Mouse (Mus musculus) cerebellum, postnatal 25 days (tissue): Measurements from ENCODE around the gene Gsto2.

Source experiments
- DNase-seq, 2 experiments: peaks; one replicate each; pipeline ENCODE4 v3.0.0; 2021; ENCODE audit warnings: mixed read lengths in 2 of 2

Gsto2 gene

DNA sequence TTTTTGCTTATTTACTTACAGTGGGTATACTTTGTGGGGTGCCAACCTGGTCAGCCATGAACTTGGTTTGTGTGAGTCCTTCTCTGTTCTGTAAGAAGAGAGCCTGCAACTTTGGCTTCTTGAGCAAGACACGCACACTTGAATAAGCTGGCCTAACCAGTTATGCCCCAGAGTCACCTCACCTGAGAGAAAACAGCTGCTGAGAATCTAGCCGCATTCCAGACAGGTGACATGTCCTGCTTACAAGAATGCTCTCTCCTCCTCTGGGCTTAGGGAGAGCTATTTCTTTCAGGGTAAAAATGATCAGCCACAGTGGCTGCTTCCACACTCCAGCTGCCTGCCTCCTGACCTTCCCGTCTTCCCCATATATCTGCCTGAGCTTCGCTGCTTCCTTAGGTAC is 63.7 kb downstream of the Gsto2 start:
- DNase-seq = no peak

DNA sequence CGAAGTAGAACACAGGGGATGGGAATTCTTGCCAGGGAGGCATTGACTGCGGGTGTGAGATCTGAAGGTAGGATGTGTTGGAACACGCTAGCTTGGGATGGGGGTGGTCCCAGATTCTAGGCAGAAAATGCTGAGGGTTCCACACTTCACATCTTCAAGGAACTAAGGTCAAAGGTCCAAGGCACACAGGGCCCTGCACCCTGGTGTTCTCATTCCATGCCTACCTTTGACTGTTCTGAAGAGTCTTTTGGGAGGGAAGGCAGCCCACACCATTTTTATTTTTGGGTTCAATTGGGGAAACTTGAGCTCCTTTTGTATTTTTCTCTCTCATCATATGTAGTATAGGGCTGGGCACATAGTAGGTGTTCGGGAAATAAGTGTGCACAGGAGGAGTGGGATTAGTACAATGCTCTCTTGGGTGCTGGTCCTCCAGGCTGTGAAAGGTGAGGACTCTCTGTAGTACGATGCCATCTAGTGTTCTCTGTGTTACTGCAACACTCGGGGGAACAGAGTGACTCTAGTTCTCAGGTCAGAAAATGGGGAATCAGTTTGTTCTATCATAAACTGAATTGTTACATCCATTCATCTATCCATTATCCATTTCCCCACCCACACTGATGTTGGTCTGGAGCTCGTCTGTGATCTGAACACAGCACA is 66.8 kb downstream of the Gsto2 start:
- peak in 1 of 2 experiments; percentile 14 for DNase-seq

DNA sequence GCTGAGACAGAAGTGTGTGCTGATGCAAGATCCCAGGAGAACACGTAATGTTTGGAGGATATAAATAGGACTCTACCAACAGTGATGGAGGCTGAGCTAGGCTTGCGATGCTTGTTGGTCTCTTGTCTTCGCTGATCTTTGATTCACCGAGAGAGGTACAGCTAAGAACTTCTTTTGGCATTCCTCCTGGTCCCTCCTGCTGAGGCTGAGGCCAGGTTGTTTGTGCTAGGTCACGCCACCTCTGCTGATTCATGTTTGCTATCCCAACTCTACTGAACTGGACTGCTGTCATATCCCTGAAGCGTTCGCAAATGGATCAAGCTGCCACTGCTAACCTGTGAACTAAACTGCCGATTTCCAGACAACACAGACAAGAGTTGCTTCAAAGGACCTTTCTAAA is 68.8 kb downstream of the Gsto2 start:
- DNase-seq = no peak

DNA sequence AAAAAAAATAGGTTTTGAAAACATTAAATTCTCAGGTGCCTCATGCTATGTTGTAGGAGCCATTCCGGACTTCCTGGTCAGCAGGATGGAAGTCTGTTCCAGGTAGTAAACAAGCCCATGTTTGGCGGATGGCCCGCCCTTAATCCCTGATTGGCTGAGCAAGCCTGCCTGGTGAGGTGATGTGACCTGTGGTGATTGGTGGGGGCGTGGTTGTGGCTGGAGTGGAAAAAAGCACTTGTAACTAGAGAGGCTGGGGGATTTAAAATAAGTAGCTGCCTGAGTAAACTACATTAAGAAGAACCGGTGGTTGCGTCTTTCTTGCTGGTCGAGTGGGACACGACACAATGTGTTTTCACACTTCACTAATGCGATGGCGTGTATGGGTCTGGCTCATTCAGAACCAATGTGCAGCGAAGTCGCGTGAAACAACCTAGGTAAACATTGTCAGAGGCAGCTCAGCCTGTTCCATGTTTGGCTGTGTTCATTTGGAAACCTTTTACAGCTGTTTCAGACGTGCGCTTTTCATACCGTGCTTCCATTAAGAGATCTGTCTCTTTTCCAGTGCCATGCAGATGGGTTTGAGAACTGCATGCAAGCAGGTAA is 69.4 kb downstream of the Gsto2 start:
- no peak for DNase-seq

DNA sequence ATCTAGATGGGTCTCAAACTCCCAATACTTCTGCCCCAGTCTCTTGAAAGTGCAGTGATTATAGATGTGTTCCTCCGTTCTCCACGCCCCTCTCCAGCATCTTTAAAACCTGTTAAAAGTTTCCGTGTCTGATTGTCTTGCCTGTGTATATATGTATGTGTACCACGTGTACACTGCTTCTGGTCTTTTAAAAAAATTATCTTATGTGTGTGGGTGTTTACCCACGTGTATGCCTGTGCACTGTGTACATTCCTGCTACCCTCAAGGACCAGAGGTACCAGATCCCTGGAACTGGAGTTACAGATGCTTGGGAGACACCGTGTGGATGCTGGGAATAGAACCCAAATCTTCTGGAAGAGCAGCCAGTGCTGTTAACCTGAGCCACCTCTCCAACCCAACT is 70.2 kb downstream of the Gsto2 start:
- DNase-seq = no peak
